Comparison of ENCODE assay signal across 9 mouse cellular contexts in genomic region chr3:127453738-127454137, GRCm38 (mm10). TPM values are rescaled to one million over a fixed set of nuclear protein-coding genes. Genes with fewer than 3 reads are reported as not detected.
A peak's percentile ranks its signal among the peaks of the same experiment; 100 is the strongest.
DNase-seq lines count a peak whose midpoint lies in the region; ATAC-seq and TF ChIP-seq lines count a peak whose summit lies in the region.
"Had no signal": no experiment of that assay in that cellular context is flagged by ENCODE, and none has a peak within 500 bp of the region (broad histone marks: within the 10 kb centered on the region; RNA-seq: fewer than 3 reads in every experiment).

No protein-coding gene starts in this region.

- 56% methylated on average over 4 of the region's 4 CpGs for WGBS in forebrain, embryonic 14.5 days
- 81% methylated on average over 4 of the region's 4 CpGs for WGBS in forebrain, embryonic 11.5 days

- peak; percentile 57 for DNase-seq in forebrain, embryonic 14.5 days (ENCODE audit: low spot score)
- DNase-seq in forebrain, embryonic 11.5 days (ENCODE audit: low spot score): no peak
- no peak for DNase-seq in layer of hippocampus, adult 2 months (ENCODE audit: low spot score in 2 of 2)
- DNase-seq in layer of hippocampus, adult 9-11 months: no peak
- DNase-seq in 416B (ENCODE audit: low read depth) (peak; percentile 62), R1 (ENCODE audit: low read depth, low spot score) (peak; percentile 48)
- no peak for DNase-seq in right cerebral cortex, postnatal 4 days
- DNase-seq in adrenal gland, postnatal 25 days: no peak
- DNase-seq: liver, embryonic 13.5 days had no signal

- peak; percentile 72 for TF ChIP-seq CTCF in layer of hippocampus, adult 2 months (conservative IDR thresholded peaks at IDR 0.05)

- H3K4me3 ChIP-seq in forebrain, embryonic 14.5 days (ENCODE audit: low read depth, low read length): no peak overlapping the region
- H3K4me3 ChIP-seq in forebrain, embryonic 11.5 days (ENCODE audit: low read depth, low read length): no peak overlapping the region
- H3K4me3 ChIP-seq in layer of hippocampus, adult 2 months: no peak overlapping the region
- H3K4me3 ChIP-seq: liver, embryonic 13.5 days had no signal

- no peak overlapping the region for H3K27ac ChIP-seq in forebrain, embryonic 14.5 days (ENCODE audit: low read depth, low read length)
- no peak overlapping the region for H3K27ac ChIP-seq in forebrain, embryonic 11.5 days (ENCODE audit: low read depth, low read length)
- H3K27ac ChIP-seq in layer of hippocampus, adult 2 months: no peak overlapping the region
- H3K27ac ChIP-seq: liver, embryonic 13.5 days had no signal

- H3K9me3 ChIP-seq in forebrain, embryonic 14.5 days (replicated peaks; ENCODE audit: control insufficient read depth, low read length): no peaks in the 10 kb centered on the region
- H3K9me3 ChIP-seq in forebrain, embryonic 11.5 days (ENCODE audit: control insufficient read depth, low read length): no peaks in the 10 kb centered on the region
- H3K9me3 ChIP-seq: liver, embryonic 13.5 days had no signal

- no peak overlapping the region for H3K4me2 ChIP-seq in forebrain, embryonic 14.5 days (ENCODE audit: low read length)
- no peak overlapping the region for H3K4me2 ChIP-seq in forebrain, embryonic 11.5 days (ENCODE audit: low read depth, low read length, severe bottlenecking)
- H3K4me2 ChIP-seq: liver, embryonic 13.5 days had no signal

- no peak overlapping the region for H3K9ac ChIP-seq in forebrain, embryonic 14.5 days (ENCODE audit: low read length)
- H3K9ac ChIP-seq in forebrain, embryonic 11.5 days (ENCODE audit: low read length): no peak overlapping the region
- H3K9ac ChIP-seq: liver, embryonic 13.5 days had no signal

- no peaks in the 10 kb centered on the region for H3K4me1 ChIP-seq in forebrain, embryonic 14.5 days (ENCODE audit: control insufficient read depth, insufficient read depth, low read length)
- no peaks in the 10 kb centered on the region for H3K4me1 ChIP-seq in forebrain, embryonic 11.5 days (replicated peaks; ENCODE audit: control insufficient read depth, insufficient read depth, low read length)

- no peaks in the 10 kb centered on the region for H3K27me3 ChIP-seq in forebrain, embryonic 14.5 days (replicated peaks; ENCODE audit: control insufficient read depth, insufficient read depth, low read length)
- no peaks in the 10 kb centered on the region for H3K27me3 ChIP-seq in forebrain, embryonic 11.5 days (ENCODE audit: control insufficient read depth, insufficient read depth, low read length)
- H3K27me3 ChIP-seq: liver, embryonic 13.5 days had no signal

- ATAC-seq in forebrain, embryonic 14.5 days: no peak
- no peak for ATAC-seq in forebrain, embryonic 11.5 days (replicated peaks; ENCODE audit: low FRiP score)

- no peaks in the 10 kb centered on the region for H3K36me3 ChIP-seq in forebrain, embryonic 14.5 days (ENCODE audit: control insufficient read depth, insufficient read depth, low read length)
- H3K36me3 ChIP-seq in forebrain, embryonic 11.5 days (ENCODE audit: control insufficient read depth, insufficient read depth, low read length): no peaks in the 10 kb centered on the region
- H3K36me3 ChIP-seq: liver, embryonic 13.5 days had no signal

RNA-seq across cellular contexts. Expression of gene Ank2, which starts 45.4 kb away (rescaled TPM):
- 61.8 and 116 TPM in 2 replicates for polyA plus RNA-seq in forebrain, embryonic 14.5 days (2014; fragmentation: Nextera tagmentation; extraction: Ambion mirVana)
- 76.3 and 78.8 TPM in 2 replicates for polyA plus RNA-seq in forebrain, embryonic 11.5 days (2014; fragmentation: Nextera tagmentation; extraction: Ambion mirVana)
- total RNA-seq in layer of hippocampus, adult 2 months (2021): 100 to 1,000 TPM; 730 to 767 TPM
- 57.0 and 61.8 TPM in 2 replicates for total RNA-seq in adrenal gland, postnatal 25 days (2021)

Comparison
In these comparisons a context has a peak if more than half of its experiments do, and no peak if none do; other contexts are left out.
1. DNase-seq: peak in forebrain, embryonic 14.5 days (single experiment), 416B (single experiment) and R1 (single experiment); none in forebrain, embryonic 11.5 days (single experiment), layer of hippocampus, adult 2 months (0 of 2), layer of hippocampus, adult 9-11 months (single experiment), right cerebral cortex, postnatal 4 days (single experiment) and adrenal gland, postnatal 25 days (single experiment).
2. RNA of gene Ank2, which starts 45.4 kb away (total RNA-seq): 730 to 767 TPM in layer of hippocampus, adult 2 months; 57.0 to 61.8 TPM in adrenal gland, postnatal 25 days; every median in the first group is over 10 times any median in the second.